Mouse (Mus musculus) kidney, embryonic 14.5 days (tissue): Measurements from ENCODE around the gene Syn3. TPM values are rescaled to one million over a fixed set of nuclear protein-coding genes. Genes with fewer than 3 reads are reported as not detected.

Experiments used
- ATAC-seq: fragments of 200-750 bp; cut with Nextera tagmentation; 2 replicates; pipeline ENCODE4 v1.8.0; 2017; ENCODE audit warnings: moderate number of reproducible peaks, mild to moderate bottlenecking, moderate TSS enrichment, moderate library complexity; ENCODE audit not compliant: low FRiP score, low TSS enrichment
- H3K27ac ChIP-seq: fragments of 300-500 bp; sonication (generic); 2 replicates; pipeline ENCODE4 v1.5.1; 2014; ENCODE audit warnings: low read depth, mild to moderate bottlenecking, low read length, moderate library complexity, mixed read lengths
- H3K27me3 ChIP-seq: fragments of 300-500 bp; sonication (generic); 2 replicates; pipeline ENCODE4 v1.6.1; 2014; ENCODE audit warnings: mild to moderate bottlenecking, low read length; ENCODE audit not compliant: control insufficient read depth, insufficient read depth
- H3K36me3 ChIP-seq: fragments of 300-500 bp; sonication (generic); 2 replicates; pipeline ENCODE4 v1.6.1; 2014; ENCODE audit warnings: low read length, mixed read lengths; ENCODE audit not compliant: control insufficient read depth, insufficient read depth
- H3K4me1 ChIP-seq: fragments of 300-500 bp; sonication (generic); 2 replicates; pipeline ENCODE4 v1.6.1; 2014; ENCODE audit warnings: low read length, mixed read lengths; ENCODE audit not compliant: control insufficient read depth, insufficient read depth
- H3K4me2 ChIP-seq: fragments of 300-500 bp; sonication (generic); replicated peaks from 2 replicates; pipeline ENCODE4 v1.6.1; 2014; ENCODE audit warnings: low read depth, mild to moderate bottlenecking, low read length
- H3K4me3 ChIP-seq: fragments of 300-500 bp; sonication (generic); 2 replicates; pipeline ENCODE4 v1.5.1; 2014; ENCODE audit warnings: mild to moderate bottlenecking, low read length
- H3K9ac ChIP-seq: fragments of 300-500 bp; sonication (generic); 2 replicates; pipeline ENCODE4 v1.6.1; 2014; ENCODE audit warnings: low read depth, mild to moderate bottlenecking, low read length, moderate library complexity
- H3K9me3 ChIP-seq: fragments of 300-500 bp; sonication (generic); 2 replicates; pipeline ENCODE4 v1.6.1; 2016; ENCODE audit warnings: low read length; ENCODE audit not compliant: control insufficient read depth
- WGBS: fragments of 180-500 bp; shearing (Covaris S2); extraction: QIAGEN DNeasy Blood & Tissue Kit; methylation state at CpG from one replicate; pipeline ENCODE4 v1.1.7; 2014; 5-methylcytosine and 5-hydroxymethylcytosine counted together
- polyA plus RNA-seq: library from polyadenylated mRNA; unstranded; fragments of >200 nt; fragmentation: Nextera tagmentation; extraction: Ambion mirVana; gene quantifications from 2 replicates; pipeline ENCODE4 v1.2.1, GENCODE M21; 2014

Gene Syn3
- polyA plus RNA-seq, 1 experiment from 2014 or later: 8.4 TPM

DNA sequence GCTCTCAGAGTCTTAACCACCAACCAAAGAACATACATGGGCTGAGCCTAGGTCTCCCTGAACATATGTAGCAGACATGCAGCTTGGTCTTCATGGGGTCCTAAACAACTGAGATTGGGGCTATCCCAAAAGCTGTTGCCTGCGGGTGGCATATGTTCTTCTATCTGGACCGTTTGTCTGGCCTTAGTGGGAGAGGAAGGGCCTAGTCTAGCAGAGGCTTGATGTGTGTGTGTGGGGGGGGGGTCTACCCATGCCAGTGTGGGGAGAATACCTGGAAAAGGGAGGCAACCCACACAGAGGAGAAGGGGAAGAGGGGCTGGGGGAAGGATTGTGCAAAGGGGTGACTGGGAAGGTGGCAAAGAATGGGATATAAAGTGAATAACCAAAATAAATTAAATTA is 281.9 kb downstream of the Syn3 start:
- Histone ChIP-seq H3K27me3 (no peaks in the 10 kb centered on the region), H3K9ac (no peak overlapping the region), H3K9me3 (no peaks in the 10 kb centered on the region), H3K4me1 (no peaks in the 10 kb centered on the region), H3K4me3 (no peak overlapping the region), H3K27ac (no peak overlapping the region), H3K4me2 (no peak overlapping the region), H3K36me3 (no peaks in the 10 kb centered on the region)
- ATAC-seq: no peak
- 86% methylated on average over 2 of the region's 2 CpGs for WGBS

DNA sequence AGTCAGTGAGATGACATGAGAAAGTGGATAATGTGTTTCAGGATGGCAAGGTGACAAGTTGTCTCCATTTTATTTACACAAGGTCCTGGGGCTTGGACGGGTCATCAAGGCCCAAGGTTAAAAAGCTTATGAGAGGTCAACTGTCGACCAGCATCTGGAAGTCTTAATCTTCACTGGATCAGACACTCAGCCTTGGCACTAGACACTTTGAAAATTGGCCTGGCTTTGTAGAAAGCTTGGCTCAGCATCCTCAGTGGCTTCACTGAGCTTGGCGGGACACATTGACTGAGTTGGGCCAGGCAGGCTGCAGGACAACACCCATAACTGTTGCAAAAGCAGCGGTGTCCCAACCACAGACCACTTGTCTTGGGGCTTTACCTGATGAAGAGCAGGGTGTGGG is 286.6 kb downstream of the Syn3 start:
- ATAC-seq: no peak

DNA sequence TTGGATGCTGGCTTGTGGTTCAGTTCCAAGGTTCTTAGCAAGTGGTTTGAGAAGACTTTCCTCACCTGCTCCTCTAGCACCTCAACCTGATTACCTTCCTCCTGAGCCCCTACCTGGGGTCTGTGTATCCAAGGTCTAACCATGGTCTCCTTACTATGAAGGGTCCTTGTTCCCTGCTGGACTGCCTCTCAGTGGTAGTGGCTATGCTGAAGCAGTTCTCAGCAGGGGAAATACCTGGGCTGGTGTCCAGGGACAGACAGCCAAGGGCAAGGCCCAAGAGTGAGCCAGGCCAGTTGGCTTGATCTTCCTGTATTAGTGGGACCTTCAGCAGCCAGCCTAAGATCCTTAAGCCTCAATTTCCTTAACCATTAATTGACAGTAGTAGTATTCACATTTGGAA is 294.8 kb downstream of the Syn3 start:
- Histone ChIP-seq H3K9me3 (no peaks in the 10 kb centered on the region), H3K4me1 (no peaks in the 10 kb centered on the region), H3K27me3 (no peaks in the 10 kb centered on the region), H3K9ac (no peak overlapping the region), H3K4me2 (no peak overlapping the region), H3K36me3 (no peaks in the 10 kb centered on the region), H3K4me3 (no peak overlapping the region), H3K27ac (no peak overlapping the region)
- no peak for ATAC-seq

More for the DNA sequence above, 286.6 kb downstream of the Syn3 start:
- H3K4me1 ChIP-seq: no peaks in the 10 kb centered on the region
- H3K9me3 ChIP-seq: no peaks in the 10 kb centered on the region
- 71% methylated on average over 4 of the region's 4 CpGs for WGBS
- H3K36me3 ChIP-seq: no peaks in the 10 kb centered on the region
- H3K4me3 ChIP-seq: no peak overlapping the region
- H3K4me2 ChIP-seq: no peak overlapping the region
- H3K9ac ChIP-seq: no peak overlapping the region
- no peak overlapping the region for H3K27ac ChIP-seq
- H3K27me3 ChIP-seq: no peaks in the 10 kb centered on the region

DNA sequence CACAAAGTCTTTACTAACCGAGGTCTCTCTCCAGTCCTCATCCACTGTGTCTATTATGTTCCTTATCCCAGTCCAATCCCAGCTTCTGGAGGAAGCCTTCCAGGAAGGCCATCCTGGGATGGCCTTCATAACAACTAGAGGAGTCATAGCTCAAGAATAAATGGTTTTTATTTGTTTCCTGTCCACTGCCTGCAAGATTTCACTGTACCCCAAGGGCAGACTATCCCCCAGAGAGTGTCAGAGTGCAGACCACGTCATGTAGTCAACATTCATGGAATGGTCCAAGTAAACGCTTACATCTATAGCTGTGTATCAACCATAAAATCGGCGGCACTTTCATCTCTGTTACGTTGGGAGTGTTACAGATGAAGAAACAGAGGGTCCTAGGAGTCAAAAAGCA is 295.5 kb downstream of the Syn3 start:
- Histone ChIP-seq H3K36me3 (no peaks in the 10 kb centered on the region), H3K9ac (no peak overlapping the region), H3K4me2 (no peak overlapping the region), H3K9me3 (no peaks in the 10 kb centered on the region), H3K4me3 (no peak overlapping the region), H3K27ac (no peak overlapping the region), H3K27me3 (no peaks in the 10 kb centered on the region), H3K4me1 (no peaks in the 10 kb centered on the region)
- WGBS: 79% methylated on average over 6 of the region's 6 CpGs
- ATAC-seq: no peak

DNA sequence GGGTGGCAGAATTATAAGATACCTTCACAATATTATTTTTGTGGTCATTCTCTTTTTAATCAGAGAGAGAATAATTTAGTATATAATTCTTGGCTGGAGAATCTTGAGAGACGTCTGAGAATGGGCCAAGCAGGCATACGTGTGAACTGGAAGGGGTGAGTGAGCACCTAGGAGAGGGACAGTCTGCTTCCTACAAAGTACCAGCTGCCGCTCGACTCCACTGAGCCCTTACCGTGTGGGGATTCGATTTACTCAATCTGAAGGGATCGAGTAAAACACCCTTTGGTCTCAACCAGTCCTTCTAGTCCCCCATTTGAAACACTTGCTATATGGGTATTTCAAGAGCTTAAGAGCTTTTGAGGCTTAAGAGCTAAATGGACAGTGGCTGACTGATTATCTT is 296.9 kb downstream of the Syn3 start:
- ATAC-seq: no peak
- H3K36me3 ChIP-seq: no peaks in the 10 kb centered on the region
- no peak overlapping the region for H3K27ac ChIP-seq
- WGBS: 76% methylated on average over 7 of the region's 7 CpGs
- no peak overlapping the region for H3K9ac ChIP-seq
- H3K4me3 ChIP-seq: no peak overlapping the region
- no peaks in the 10 kb centered on the region for H3K9me3 ChIP-seq
- H3K4me2 ChIP-seq: no peak overlapping the region
- H3K4me1 ChIP-seq: no peaks in the 10 kb centered on the region
- H3K27me3 ChIP-seq: no peaks in the 10 kb centered on the region

DNA sequence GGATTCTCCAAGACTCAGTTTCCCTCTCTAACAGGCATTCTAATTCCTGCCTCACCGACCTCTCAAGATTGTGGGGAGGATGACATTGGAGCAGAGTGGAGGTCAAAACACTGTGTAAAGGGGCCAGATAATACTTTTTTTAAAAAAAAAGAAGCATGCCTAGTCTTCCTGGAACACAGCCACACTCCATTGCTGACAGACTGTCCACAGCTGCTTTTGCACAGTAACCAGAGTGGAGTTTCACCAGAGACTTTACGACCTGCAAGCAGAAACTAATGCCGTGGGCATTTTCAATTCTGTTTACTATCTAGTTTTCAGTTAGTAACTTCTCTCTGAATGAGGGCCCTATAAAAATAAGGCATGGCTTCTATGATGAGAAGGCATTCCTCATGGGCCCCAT is 297.7 kb downstream of the Syn3 start:
- no peak overlapping the region for H3K27ac ChIP-seq
- WGBS: 69% methylated on average over 3 of the region's 3 CpGs
- H3K9ac ChIP-seq: no peak overlapping the region
- no peaks in the 10 kb centered on the region for H3K9me3 ChIP-seq
- no peaks in the 10 kb centered on the region for H3K27me3 ChIP-seq
- H3K36me3 ChIP-seq: no peaks in the 10 kb centered on the region
- H3K4me1 ChIP-seq: no peaks in the 10 kb centered on the region
- no peak for ATAC-seq
- H3K4me2 ChIP-seq: no peak overlapping the region
- H3K4me3 ChIP-seq: no peak overlapping the region

DNA sequence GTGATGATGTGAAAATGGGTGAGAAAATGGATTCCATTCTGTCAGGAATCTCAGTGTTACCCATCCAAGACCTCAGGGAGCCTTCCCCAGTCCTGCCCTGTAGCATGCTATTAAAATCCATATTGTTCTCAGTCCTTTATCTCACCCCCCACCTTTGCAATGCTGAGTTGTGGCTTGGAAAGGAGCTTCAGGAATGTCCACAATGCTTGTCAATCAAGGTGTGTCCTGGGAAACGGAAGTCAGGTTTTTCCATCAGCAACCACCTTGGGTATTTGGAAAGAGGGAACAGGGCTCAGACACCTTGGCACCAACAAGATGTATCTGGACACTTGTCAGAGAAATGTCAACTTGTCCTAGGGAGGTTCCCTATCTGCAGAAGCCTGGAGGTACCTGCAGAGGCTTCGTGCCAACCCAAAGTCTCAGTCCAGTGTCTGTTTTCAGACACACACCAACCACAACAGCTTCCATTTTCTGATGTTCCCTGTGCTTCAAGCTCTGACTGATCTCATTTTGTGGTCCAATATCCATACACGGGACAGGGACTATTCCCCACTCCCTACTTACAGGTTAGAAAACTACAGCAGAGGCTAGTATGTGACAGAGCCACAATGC is 302.2 kb downstream of the Syn3 start:
- Histone ChIP-seq H3K4me3 (no peak overlapping the region), H3K4me2 (no peak overlapping the region), H3K27ac (no peak overlapping the region), H3K27me3 (no peaks in the 10 kb centered on the region), H3K9me3 (no peaks in the 10 kb centered on the region), H3K4me1 (no peaks in the 10 kb centered on the region), H3K9ac (no peak overlapping the region), H3K36me3 (no peaks in the 10 kb centered on the region)
- ATAC-seq: no peak
- WGBS: 94% methylated on average over 3 of the region's 3 CpGs

DNA sequence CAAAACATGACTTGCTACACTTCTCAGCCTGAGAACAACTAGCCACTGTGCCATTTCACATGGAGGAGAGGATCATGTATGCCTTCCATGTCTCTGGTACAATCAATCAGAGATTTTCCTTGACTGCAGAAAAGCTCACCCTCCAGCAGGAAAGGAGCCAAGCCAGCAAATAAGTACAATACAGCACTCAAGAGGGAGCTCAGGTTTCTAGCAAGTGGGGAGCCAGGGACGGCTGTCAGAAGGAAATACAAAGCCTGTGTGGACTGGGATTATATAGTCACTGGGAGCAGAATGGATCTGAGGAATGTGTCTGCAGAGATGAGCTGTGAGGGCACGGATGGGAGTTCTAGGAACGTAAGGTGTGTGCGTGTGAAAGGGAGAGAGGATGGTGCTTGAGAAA is 304.0 kb downstream of the Syn3 start:
- Histone ChIP-seq H3K36me3 (no peaks in the 10 kb centered on the region), H3K4me1 (no peaks in the 10 kb centered on the region), H3K4me3 (no peak overlapping the region), H3K9ac (no peak overlapping the region), H3K27me3 (no peaks in the 10 kb centered on the region), H3K4me2 (no peak overlapping the region), H3K27ac (no peak overlapping the region), H3K9me3 (no peaks in the 10 kb centered on the region)
- no peak for ATAC-seq
- 69% methylated on average over 4 of the region's 4 CpGs for WGBS

DNA sequence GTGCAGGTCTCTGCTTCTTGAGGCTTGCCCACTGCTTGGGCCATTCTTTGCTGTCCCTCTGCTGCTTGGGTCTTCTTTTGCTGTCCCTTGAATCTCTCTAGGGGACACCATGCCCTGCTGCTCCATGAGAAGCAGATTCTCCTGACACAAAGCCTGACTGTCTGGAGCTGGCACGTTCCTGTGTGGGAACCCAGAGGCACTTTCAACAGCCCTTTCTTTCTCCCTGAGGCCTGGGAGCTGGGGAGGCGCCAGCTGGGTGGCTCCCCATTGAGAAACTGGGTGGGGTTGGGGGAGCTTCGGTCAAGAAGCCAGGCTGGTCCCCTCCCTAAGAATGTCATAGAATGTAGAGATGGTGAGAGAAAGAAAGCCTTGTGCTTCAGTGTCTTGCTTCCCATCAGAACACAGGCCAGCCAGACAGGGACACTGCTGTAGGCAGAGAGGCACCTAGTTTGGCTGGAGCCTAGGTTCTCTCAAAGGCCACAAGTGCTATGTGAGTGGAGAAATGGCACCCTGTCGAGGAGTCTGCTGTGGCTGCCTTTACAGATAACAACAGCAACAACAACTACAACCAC is 304.7 kb downstream of the Syn3 start:
- ATAC-seq: no peak
- Histone ChIP-seq H3K4me3 (no peak overlapping the region), H3K4me1 (no peaks in the 10 kb centered on the region), H3K9me3 (no peaks in the 10 kb centered on the region), H3K27ac (no peak overlapping the region), H3K36me3 (no peaks in the 10 kb centered on the region), H3K9ac (no peak overlapping the region), H3K4me2 (no peak overlapping the region), H3K27me3 (no peaks in the 10 kb centered on the region)
- 83% methylated on average over 4 of the region's 4 CpGs for WGBS
